Mouse (Mus musculus) cerebellum, postnatal 25 days (tissue): ENCODE results near the gene Zfhx3.

Source experiments
- DNase-seq, 2 experiments: peaks; one replicate each; pipeline ENCODE4 v3.0.0; 2021; ENCODE audit warnings: mixed read lengths in 2 of 2

Gene Zfhx3

DNA sequence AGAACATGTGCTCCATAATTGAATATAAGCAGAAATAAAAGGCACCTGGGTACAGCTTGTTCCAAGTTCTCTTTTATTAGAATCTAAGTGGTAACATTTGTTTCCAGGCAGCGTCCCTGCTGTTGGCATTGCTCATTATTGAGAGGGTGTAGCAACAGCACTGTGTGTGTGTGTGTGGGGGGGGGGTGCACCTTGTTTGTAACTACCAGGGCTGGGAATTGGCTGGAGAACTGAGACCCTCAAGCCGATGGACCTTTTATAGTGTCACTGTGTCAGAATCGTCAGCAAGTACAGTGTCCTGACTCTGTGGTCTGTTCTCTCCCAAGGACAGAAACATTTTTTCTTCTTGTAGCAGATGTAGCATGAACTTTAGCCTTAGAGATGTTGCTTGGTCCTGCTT is 77.2 kb downstream of the Zfhx3 start:
- DNase-seq = no peak

DNA sequence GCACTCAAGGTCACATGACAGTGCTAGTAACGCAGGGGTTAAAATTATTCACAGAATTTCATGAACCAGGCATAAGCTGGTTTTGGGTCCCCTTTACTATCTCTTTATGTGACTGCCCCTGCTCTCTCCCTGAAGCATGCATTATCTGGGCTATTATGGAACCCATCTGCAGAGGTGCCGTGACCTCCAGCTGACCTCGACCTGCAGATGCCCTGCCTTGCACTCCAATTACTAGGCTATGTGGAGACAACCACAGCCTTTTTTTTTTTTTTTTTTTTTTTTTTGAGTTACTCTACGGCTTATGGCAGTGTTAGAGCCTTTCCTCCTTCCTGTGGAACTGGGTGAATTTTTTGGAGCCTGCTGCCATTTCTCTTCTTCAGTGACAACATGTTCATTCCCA is 80.0 kb downstream of the Zfhx3 start:
- no peak for DNase-seq

- no peak for DNase-seq
These were observed 81.9 kb downstream of the Zfhx3 start for GRCm38 (mm10) chr8:108024331-108024730.

- DNase-seq = no peak
These were observed 82.8 kb downstream of the Zfhx3 start for GRCm38 (mm10) chr8:108025249-108025648.

GRCm38 (mm10) chr8:108026557-108027440 is 84.4 kb downstream of the Zfhx3 start:
- DNase-seq = no peak

- no peak for DNase-seq
These were observed 85.1 kb downstream of the Zfhx3 start for GRCm38 (mm10) chr8:108027561-108028025.

DNA sequence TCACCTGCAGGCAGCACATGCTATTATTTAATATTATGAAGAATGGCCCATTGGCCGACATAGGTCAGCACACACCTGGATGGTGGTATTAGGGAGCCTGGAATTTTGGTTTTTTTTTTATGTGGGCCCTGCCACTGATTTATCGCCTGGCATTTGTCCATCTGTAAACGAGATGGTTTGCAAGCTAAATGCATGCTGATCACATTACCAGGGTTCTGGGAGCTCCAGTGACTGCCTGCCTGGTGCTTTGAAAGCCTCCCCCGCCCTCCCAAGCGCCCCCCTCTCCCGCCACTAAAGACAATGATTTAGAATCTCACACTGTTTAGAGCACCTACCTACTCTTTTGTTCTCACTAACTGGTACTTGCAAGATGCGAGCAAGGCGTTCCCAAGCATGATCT is 86.0 kb downstream of the Zfhx3 start:
- DNase-seq = no peak

GRCm38 (mm10) chr8:108031159-108031558 is 88.7 kb downstream of the Zfhx3 start:
- no peak for DNase-seq

- no peak for DNase-seq
These were observed 91.6 kb downstream of the Zfhx3 start for GRCm38 (mm10) chr8:108034070-108034469.

GRCm38 (mm10) chr8:108034726-108035125 is 92.3 kb downstream of the Zfhx3 start:
- DNase-seq = no peak

DNA sequence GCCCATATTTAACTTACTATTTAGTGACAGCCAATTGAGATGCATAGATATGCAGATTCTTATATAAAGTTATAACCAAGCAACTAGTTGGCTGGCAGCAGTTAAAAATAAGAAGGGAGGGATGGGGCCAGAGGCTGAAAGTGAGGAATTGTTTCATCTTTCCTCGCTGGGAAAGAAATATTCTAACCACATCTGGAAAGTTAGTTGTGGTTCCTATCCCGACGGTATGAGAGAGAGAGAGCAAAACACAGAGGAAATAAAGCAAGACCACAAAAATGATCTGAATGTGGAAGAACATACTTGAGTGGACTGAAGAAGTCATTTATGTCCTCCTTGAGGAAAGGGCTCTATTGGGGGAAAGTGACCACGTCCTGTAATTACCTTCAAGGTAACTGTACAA is 101.2 kb downstream of the Zfhx3 start:
- DNase-seq = no peak

GRCm38 (mm10) chr8:108044185-108044584 is 101.7 kb downstream of the Zfhx3 start:
- DNase-seq = no peak

- DNase-seq = no peak
These were observed 113.8 kb downstream of the Zfhx3 start for GRCm38 (mm10) chr8:108056241-108056640.

GRCm38 (mm10) chr8:108061972-108062371 is 119.5 kb downstream of the Zfhx3 start:
- no peak for DNase-seq

GRCm38 (mm10) chr8:108067111-108067510 is 124.7 kb downstream of the Zfhx3 start:
- peak; percentile 7 to 40 for DNase-seq

GRCm38 (mm10) chr8:108068195-108068594 is 125.8 kb downstream of the Zfhx3 start:
- DNase-seq = no peak

GRCm38 (mm10) chr8:108070438-108070837 is 128.0 kb downstream of the Zfhx3 start:
- DNase-seq = no peak

DNA sequence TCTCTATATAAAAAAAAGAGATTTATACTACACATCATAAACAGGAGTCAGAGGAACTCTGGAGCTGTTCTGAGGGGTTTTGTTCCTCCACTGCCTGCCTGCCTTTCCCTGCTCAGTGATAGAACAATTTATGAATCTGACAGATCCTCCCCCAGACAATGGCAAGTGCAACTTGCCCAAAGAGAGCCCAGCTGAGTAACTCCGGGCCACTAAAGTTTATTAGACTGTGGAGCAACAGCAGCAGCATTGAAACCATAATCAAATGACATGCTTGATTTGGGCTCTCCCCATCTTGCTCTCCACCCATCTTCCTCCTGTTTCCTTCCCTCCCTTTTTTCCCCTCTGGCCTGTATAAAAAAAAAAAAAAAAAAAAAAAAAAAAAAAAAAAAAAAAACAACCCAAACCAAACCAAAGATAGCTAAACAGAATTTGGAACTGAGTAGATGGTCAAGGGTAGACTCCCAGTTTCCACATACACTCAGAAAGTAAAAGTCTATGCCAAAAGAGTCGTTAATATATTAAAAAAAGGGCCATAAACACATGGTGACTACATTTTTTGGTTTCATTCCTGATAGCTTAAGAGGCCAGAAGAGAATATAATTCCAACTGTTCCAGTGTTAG is 129.8 kb downstream of the Zfhx3 start:
- DNase-seq = no peak

DNA sequence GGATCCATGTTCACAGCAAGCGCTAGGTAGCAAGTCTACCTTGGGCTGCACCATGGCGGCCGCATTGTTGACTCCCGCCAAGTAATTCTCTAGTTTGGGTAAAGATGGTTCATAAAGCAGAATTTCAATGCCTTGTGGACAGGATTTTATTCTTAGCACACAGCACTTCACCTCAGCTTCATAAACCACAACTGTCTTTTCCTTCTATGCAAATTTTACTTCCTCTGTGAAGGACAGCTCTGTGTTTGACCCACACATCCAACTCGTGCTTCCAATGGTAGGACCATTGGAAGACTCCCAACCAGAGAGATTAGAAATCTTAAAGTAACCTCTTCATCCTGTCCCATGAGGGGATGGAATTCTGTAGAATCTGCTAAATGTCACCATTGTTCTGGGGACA is 130.4 kb downstream of the Zfhx3 start:
- DNase-seq = no peak

- DNase-seq = no peak
These were observed 132.7 kb downstream of the Zfhx3 start for GRCm38 (mm10) chr8:108075176-108075575.

DNA sequence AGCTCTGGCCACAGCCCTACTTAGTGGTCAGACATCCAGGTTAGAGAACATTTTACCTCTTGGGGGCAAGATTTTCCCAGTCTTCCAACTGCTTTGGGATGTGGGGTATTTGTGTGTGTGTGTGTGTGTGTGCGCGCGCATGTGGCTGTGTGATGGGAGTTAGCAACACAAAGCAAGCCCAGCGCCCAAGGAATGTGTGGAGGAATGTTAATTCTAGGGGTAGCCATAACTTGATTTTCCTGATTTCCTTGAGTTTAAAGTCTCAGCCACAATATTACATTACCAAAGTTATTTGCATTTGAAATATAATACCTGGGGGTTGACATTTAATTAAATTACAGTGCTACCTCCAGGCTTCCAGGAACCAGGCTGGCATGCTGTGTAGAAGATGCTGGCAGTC is 136.3 kb downstream of the Zfhx3 start:
- no peak for DNase-seq

DNA sequence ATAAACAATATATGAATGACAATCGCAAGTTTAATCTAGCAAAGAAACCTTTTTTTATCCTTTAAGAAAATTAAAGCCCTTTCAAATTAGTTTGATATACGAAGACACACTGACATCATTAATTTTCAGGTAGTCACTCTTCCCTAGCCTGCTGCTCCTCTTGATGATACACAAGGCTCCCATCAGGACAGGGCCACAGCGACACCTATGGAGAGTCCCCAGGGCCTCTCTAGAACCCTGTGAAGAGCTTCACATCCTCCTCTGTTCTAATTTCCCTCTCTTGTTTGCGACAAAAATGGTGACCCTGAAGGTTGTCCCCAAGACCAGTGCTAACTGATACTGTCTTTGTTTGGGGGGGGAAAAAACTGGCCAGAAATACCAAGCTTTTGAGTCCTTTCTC is 144.5 kb downstream of the Zfhx3 start:
- DNase-seq = no peak

DNA sequence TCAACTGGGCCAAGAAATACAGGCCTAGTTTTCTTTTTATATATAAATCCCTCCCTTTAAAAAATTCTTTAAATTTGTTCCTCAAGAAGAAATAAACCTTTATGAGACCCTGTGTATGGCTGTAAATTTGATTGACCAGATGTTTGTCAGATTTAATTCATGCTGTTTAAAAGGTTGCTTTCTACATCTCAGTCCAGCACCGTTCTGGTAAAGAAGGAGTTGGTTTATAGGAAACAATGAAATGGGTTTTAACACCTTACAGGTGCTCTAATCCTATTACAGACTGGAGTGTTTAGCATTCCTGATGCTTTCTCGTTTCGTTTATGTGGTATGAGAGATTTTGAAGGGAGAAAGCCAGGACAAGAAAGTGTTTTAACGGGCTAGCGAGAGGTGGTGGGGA is 147.2 kb downstream of the Zfhx3 start:
- DNase-seq = no peak

- DNase-seq = no peak
These were observed 156.2 kb downstream of the Zfhx3 start for GRCm38 (mm10) chr8:108098598-108098997.
